Mouse (Mus musculus) duodenum, adult 2 months (tissue): ENCODE measurements around the gene Anapc15. TPM values are rescaled to one million over a fixed set of nuclear protein-coding genes. Genes with fewer than 3 reads are reported as not detected.

Experiments
- polyA plus RNA-seq: library from polyadenylated mRNA; depleted of rRNA; stranded (reverse); fragments of >200 nt; gene quantifications from 2 replicates; pipeline ENCODE4 v1.2.3, GENCODE M21; 2012; ENCODE audit warnings: low replicate concordance; rRNA removed

Anapc15 gene
- polyA plus RNA-seq: 52.0 and 59.4 TPM in 2 replicates

GRCm38 (mm10) chr7:101863415-101863814, at the start of gene Anapc15:
Gene Anapc15 (plus strand): TSS chr7:101863715.

GRCm38 (mm10) chr7:101817861-101818401, 45.6 kb upstream of the Anapc15 start, which contains the start of gene Phox2a:
Gene Phox2a (plus strand): TSS chr7:101818313.

GRCm38 (mm10) chr7:101837606-101838471, 25.7 kb upstream of the Anapc15 start, which contains the start of gene Inppl1:
Gene Inppl1 (minus strand): TSS chr7:101838229.

GRCm38 (mm10) chr7:101857094-101857493, 6.4 kb upstream of the Anapc15 start, which contains the start of gene Folr2:
Gene Folr2 (minus strand): TSS chr7:101857194.

GRCm38 (mm10) chr7:101870629-101871028, 7.1 kb downstream of the Anapc15 start, which contains the start of gene Folr1:
Gene Folr1 (minus strand): TSS chr7:101870788.

GRCm38 (mm10) chr7:101905561-101906286, 42.2 kb downstream of the Anapc15 start, which contains the start of gene Lamtor1:
Gene Lamtor1 (plus strand): TSS chr7:101905904.

GRCm38 (mm10) chr7:101906287-101906681, 42.8 kb downstream of the Anapc15 start, which contains the start of gene Tomt:
Gene Tomt (minus strand): TSS chr7:101906359.

GRCm38 (mm10) chr7:101933751-101934240, 70.3 kb downstream of the Anapc15 start, which contains the start of the genes Lrrc51 and Numa1:
Gene Lrrc51 (minus strand): TSS chr7:101933895.
Gene Numa1 (plus strand): TSS chr7:101934111.

Other genes with a start within 250 kb of the Anapc15 start
- gene Clpb, start 200.1 kb upstream of the Anapc15 start, polyA plus RNA-seq: 7.5 and 11.1 TPM in 2 replicates
- 0.78 and 1.0 TPM in 2 replicates for gene Phox2a, start 45.4 kb upstream of the Anapc15 start, polyA plus RNA-seq
- gene Inppl1, start 25.5 kb upstream of the Anapc15 start, polyA plus RNA-seq: 98.1 and 106 TPM in 2 replicates
- gene Folr2, start 6.5 kb upstream of the Anapc15 start, polyA plus RNA-seq: 0.84 and 1.1 TPM in 2 replicates
- gene Folr1, start 7.1 kb downstream of the Anapc15 start, polyA plus RNA-seq: 0.82 and 1.3 TPM in 2 replicates
- gene Lamtor1, start 42.2 kb downstream of the Anapc15 start, polyA plus RNA-seq: 200 and 203 TPM in 2 replicates
- gene Tomt, start 42.6 kb downstream of the Anapc15 start, polyA plus RNA-seq: 0.08 and 0.14 TPM in 2 replicates
- gene Lrrc51, start 70.2 kb downstream of the Anapc15 start, polyA plus RNA-seq: 3.6 and 4.0 TPM in 2 replicates
- 62.3 and 68.0 TPM in 2 replicates for gene Numa1, start 70.4 kb downstream of the Anapc15 start, polyA plus RNA-seq
- gene Il18bp, start 155.0 kb downstream of the Anapc15 start, polyA plus RNA-seq: 5.3 and 10.1 TPM in 2 replicates
- 20.9 and 36.7 TPM in 2 replicates for gene Rnf121, start 201.8 kb downstream of the Anapc15 start, polyA plus RNA-seq
- gene Xndc1, start 201.8 kb downstream of the Anapc15 start, polyA plus RNA-seq: 10.6 and 14.2 TPM in 2 replicates
- gene Xntrpc, start 202.0 kb downstream of the Anapc15 start, polyA plus RNA-seq: 1.5 and 1.8 TPM in 2 replicates
- not detected in 2 replicates for gene Trpc2, start 219.4 kb downstream of the Anapc15 start, polyA plus RNA-seq
- gene Art1, start 238.0 kb downstream of the Anapc15 start, polyA plus RNA-seq: not detected in 2 replicates
- gene Art5, start 245.8 kb downstream of the Anapc15 start, polyA plus RNA-seq: 0.63 and 0.87 TPM in 2 replicates